Mouse (Mus musculus) frontal cortex, postnatal 36 days (tissue): ENCODE data around the gene Gm30191.
A peak's percentile ranks its signal among the peaks of the same experiment; 100 is the strongest.
"Not testable (repeated sequence)": the region's sequence is repeated elsewhere in the genome, so short reads cannot be mapped to it uniquely, and the experiment has no call there.

Source experiments
- DNase-seq, 2 experiments: peaks; one replicate each; pipeline ENCODE4 v3.0.0; 2022; ENCODE audit warnings: low spot score in 2 of 2

The Gm30191 gene

GRCm38 (mm10) chr4:134286226-134287167 is 39.8 kb downstream of the Gm30191 start:
- DNase-seq, result no peak

- peak; percentile 95 to 96 for DNase-seq
These were observed 40.4 kb downstream of the Gm30191 start for GRCm38 (mm10) chr4:134287168-134287564.

GRCm38 (mm10) chr4:134287575-134288025 is 40.9 kb downstream of the Gm30191 start, which contains the start of gene Pdik1l:
TSS of gene Pdik1l (minus strand) at chr4:134287895.
- DNase-seq, result peak; percentile 70 to 73

- DNase-seq, result no peak
These were observed 41.9 kb downstream of the Gm30191 start for GRCm38 (mm10) chr4:134288397-134289256.

- peak; percentile 58 to 70 for DNase-seq
These were observed 45.3 kb downstream of the Gm30191 start for GRCm38 (mm10) chr4:134292067-134292466.

- no peak for DNase-seq
These were observed 46.4 kb downstream of the Gm30191 start for GRCm38 (mm10) chr4:134293061-134293691.

- no peak for DNase-seq
These were observed 47.0 kb downstream of the Gm30191 start for GRCm38 (mm10) chr4:134293692-134294163.

GRCm38 (mm10) chr4:134296096-134296495 is 49.4 kb downstream of the Gm30191 start:
- not testable (repeated sequence) for DNase-seq

GRCm38 (mm10) chr4:134296523-134296922 is 49.8 kb downstream of the Gm30191 start:
- DNase-seq, result no peak

GRCm38 (mm10) chr4:134297369-134297768 is 50.6 kb downstream of the Gm30191 start:
- DNase-seq, result no peak

- peak; percentile 10 to 19 for DNase-seq
These were observed 52.1 kb downstream of the Gm30191 start for GRCm38 (mm10) chr4:134298626-134299497.

- no peak for DNase-seq
These were observed 52.7 kb downstream of the Gm30191 start for GRCm38 (mm10) chr4:134299498-134299810.
